Mouse (Mus musculus) heart, adult 2 months (tissue): ENCODE data around the gene Aldh2.

Experiments
- CTCF ChIP-seq: fragments of 200-600 bp; IDR thresholded peaks from 2 replicates; pipeline ENCODE4 v1.8.1; 2022; ENCODE audit warnings: antibody characterized with exemption, mild to moderate bottlenecking, moderate library complexity
- EP300 ChIP-seq: fragments of 200-500 bp; IDR thresholded peaks from 2 replicates; pipeline ENCODE4 v1.6.1; 2011; ENCODE audit warnings: low read depth, low read length, control low read depth; ENCODE audit not compliant: insufficient read depth

GRCm38 (mm10) chr5:121564468-121564895 is 29.1 kb downstream of the Aldh2 start:
- 0 out of 2 replicates have a peak, but pooled peaks have one; percentile 39 for TF ChIP-seq EP300
- TF ChIP-seq CTCF = peak; percentile 98
